Comparison of ENCODE assay signal across 35 mouse cellular contexts in the genomic region with DNA sequence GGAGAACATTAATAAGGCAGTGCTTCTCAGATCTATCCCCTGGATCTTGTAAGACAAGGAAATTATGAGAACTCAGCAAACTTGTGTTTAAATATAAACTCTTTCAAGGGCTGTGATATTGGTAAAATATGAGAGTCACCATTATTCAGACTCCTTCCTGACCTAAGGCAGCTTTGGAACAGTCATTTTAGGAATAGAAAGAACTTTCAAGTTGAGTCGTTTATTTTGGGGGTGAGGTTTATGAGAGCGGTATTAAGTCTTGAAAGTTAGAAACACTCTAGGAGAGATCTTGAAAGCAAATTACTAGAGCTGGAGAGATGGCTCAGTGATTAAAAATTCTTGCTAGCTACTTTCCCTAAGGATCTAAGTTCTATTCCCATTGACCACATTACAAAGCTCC. TPM values are rescaled to one million over a fixed set of nuclear protein-coding genes. Genes with fewer than 3 reads are reported as not detected.
"Had no signal": no experiment of that assay in that cellular context is flagged by ENCODE, and none has a peak within 500 bp of the region (broad histone marks: within the 10 kb centered on the region; RNA-seq: fewer than 3 reads in every experiment).

No protein-coding gene starts in this region.

- H3K4me2 ChIP-seq: embryonic facial prominence, embryonic 12.5 days; embryonic facial prominence, embryonic 13.5 days; embryonic facial prominence, embryonic 15.5 days; forebrain, embryonic 12.5 days; forebrain, embryonic 13.5 days; forebrain, embryonic 15.5 days had no signal

- H3K9ac ChIP-seq: embryonic facial prominence, embryonic 12.5 days; embryonic facial prominence, embryonic 13.5 days; embryonic facial prominence, embryonic 15.5 days; forebrain, embryonic 12.5 days; forebrain, embryonic 13.5 days; forebrain, embryonic 15.5 days; forebrain, postnatal 0 days had no signal

- H3K4me3 ChIP-seq: embryonic facial prominence, embryonic 10.5 days; embryonic facial prominence, embryonic 12.5 days; embryonic facial prominence, embryonic 13.5 days; embryonic facial prominence, embryonic 15.5 days; erythroblast, embryonic 14.5 days; forebrain, embryonic 10.5 days; forebrain, embryonic 12.5 days; forebrain, embryonic 13.5 days; forebrain, embryonic 15.5 days; heart, adult 2 months had no signal

- H3K4me1 ChIP-seq: embryonic facial prominence, embryonic 10.5 days; embryonic facial prominence, embryonic 12.5 days; embryonic facial prominence, embryonic 13.5 days; embryonic facial prominence, embryonic 15.5 days; forebrain, embryonic 10.5 days; forebrain, embryonic 12.5 days; forebrain, embryonic 13.5 days; forebrain, embryonic 15.5 days had no signal

- ATAC-seq: forebrain, embryonic 13.5 days; forebrain, embryonic 14.5 days; forebrain, embryonic 15.5 days; forebrain, embryonic 16.5 days; forebrain, postnatal 0 days had no signal

- H3K9me3 ChIP-seq: embryonic facial prominence, embryonic 10.5 days; embryonic facial prominence, embryonic 12.5 days; embryonic facial prominence, embryonic 13.5 days; embryonic facial prominence, embryonic 15.5 days; forebrain, embryonic 10.5 days; forebrain, embryonic 12.5 days; forebrain, embryonic 13.5 days; forebrain, embryonic 15.5 days had no signal

- DNase-seq: cerebellum, adult 8-10 months; cerebellum, adult 9-10 months; cerebellum, adult 9-11 months; cerebellum, postnatal 10 days; cerebellum, postnatal 14 days; cerebellum, postnatal 25 days; cerebellum, postnatal 36 days; embryo, embryonic 11 days; forebrain, postnatal 0 days; gastrocnemius, postnatal 10 days; gastrocnemius, postnatal 14 days; gastrocnemius, postnatal 25 days; heart, adult 11 months; heart, adult 2 months had no signal

- H3K27ac ChIP-seq: embryonic facial prominence, embryonic 10.5 days; embryonic facial prominence, embryonic 12.5 days; embryonic facial prominence, embryonic 13.5 days; embryonic facial prominence, embryonic 15.5 days; forebrain, embryonic 10.5 days; forebrain, embryonic 12.5 days; forebrain, embryonic 13.5 days; forebrain, embryonic 15.5 days; heart, adult 2 months had no signal

- H3K27me3 ChIP-seq: embryonic facial prominence, embryonic 12.5 days; embryonic facial prominence, embryonic 13.5 days; embryonic facial prominence, embryonic 15.5 days; forebrain, embryonic 12.5 days; forebrain, embryonic 13.5 days; forebrain, embryonic 15.5 days had no signal

RNA-seq across cellular contexts. Expression of gene Snorc, which starts 34.9 kb away (rescaled TPM):
- total RNA-seq: common myeloid progenitor, adult 5-6 weeks; forebrain, postnatal 0 days; gastrocnemius, adult 18-20 months; gastrocnemius, adult 8-10 months; gastrocnemius, postnatal 10 days; gastrocnemius, postnatal 14 days; gastrocnemius, postnatal 25 days; gastrocnemius, postnatal 4 days; granulocyte monocyte progenitor cell, adult 5-6 weeks; heart, adult 18-20 months; heart, adult 2 months; heart, adult 8-10 months had no signal
- polyA plus RNA-seq: embryonic facial prominence, embryonic 10.5 days; embryonic facial prominence, embryonic 11.5 days; erythroblast, embryonic 14.5 days; forebrain, embryonic 10.5 days; forebrain, embryonic 11.5 days; forebrain, embryonic 12.5 days; forebrain, embryonic 13.5 days; forebrain, embryonic 14.5 days; forebrain, embryonic 15.5 days; forebrain, embryonic 16.5 days; gonadal fat pad, adult 2 months had no signal

RNA-seq across cellular contexts. Expression of gene Kcnj13, which starts 40.6 kb away (rescaled TPM):
- total RNA-seq: common myeloid progenitor, adult 5-6 weeks; gastrocnemius, postnatal 14 days; gastrocnemius, postnatal 25 days; granulocyte monocyte progenitor cell, adult 5-6 weeks; heart, adult 18-20 months; heart, adult 2 months; heart, adult 8-10 months had no signal
- polyA plus RNA-seq: erythroblast, embryonic 14.5 days; gonadal fat pad, adult 2 months had no signal
